Mouse (Mus musculus) left cerebral cortex, postnatal 14 days (tissue): ENCODE data around the gene Psmb10. TPM values are rescaled to one million over a fixed set of nuclear protein-coding genes. Genes with fewer than 3 reads are reported as not detected.
"Not testable (repeated sequence)": the region's sequence is repeated elsewhere in the genome, so short reads cannot be mapped to it uniquely, and the experiment has no call there.

Experiments used
- DNase-seq, 2 experiments: peaks; one replicate each; pipeline ENCODE4 v3.0.0; 2021 to 2022; ENCODE audit warnings: low spot score in 2 of 2, mixed read lengths in 1 of 2
- intact Hi-C: fragments of 180-260 bp; cut with DNase I; formaldehyde crosslinking; loops from one replicate; pipeline ENCODE4 v1.15.1; 2025
- long read RNA-seq, 2 experiments: library from polyadenylated mRNA; stranded (forward); transcript quantifications; one replicate each; pipeline ENCODE4 v2.0.0; 2021
- total RNA-seq, 2 experiments: library from RNA; stranded (reverse); gene quantifications; 2 replicates each; pipeline ENCODE4 v1.2.3; 2021

The Psmb10 gene
- 10 to 100 TPM; 80.7 TPM for total RNA-seq
- long read RNA-seq, experiment 1, transcript Psmb10-201 (8 exons, 1,311 nt): major isoform, 18 of 37 reads
- long read RNA-seq, experiment 1, partial matches to known transcripts: 13 of 37 reads
- long read RNA-seq, experiment 1, other reads (novel, unspliced or antisense): 0 of 37 reads
- long read RNA-seq, experiment 2, transcript Psmb10-201 (8 exons, 1,311 nt): major isoform, 11 of 35 reads
- long read RNA-seq, experiment 2, partial matches to known transcripts: 18 of 35 reads
- long read RNA-seq, experiment 2, other reads (novel, unspliced or antisense): 3 of 35 reads

- no peak for DNase-seq
Observed at GRCm38 (mm10) chr8:105938306-105938669, at the start of gene Psmb10. Gene Psmb10, minus strand, starts transcription at chr8:105938444.

GRCm38 (mm10) chr8:105983406-105983805 is 45.2 kb upstream of the Psmb10 start:
- DNase-seq, intact Hi-C loops: not testable (repeated sequence)

More at GRCm38 (mm10) chr8:105938306-105938669, at the start of gene Psmb10:
- intact Hi-C loops: loop anchor here (5.0 kb wide), 1 partner anchor 74 kb away; the partner anchor contains the start of gene Ddx28

GRCm38 (mm10) chr8:105981146-105981545 is 42.9 kb upstream of the Psmb10 start:
- intact Hi-C loops: no loop called here
- no peak for DNase-seq

GRCm38 (mm10) chr8:105979325-105979724 is 41.1 kb upstream of the Psmb10 start, which contains the start of gene Dpep3:
Gene Dpep3, minus strand, starts transcription at chr8:105979429.
- no peak for DNase-seq

GRCm38 (mm10) chr8:105975363-105975762 is 37.1 kb upstream of the Psmb10 start:
- DNase-seq: no peak

More at GRCm38 (mm10) chr8:105979325-105979724, 41.1 kb upstream of the Psmb10 start, which contains the start of gene Dpep3:
- intact Hi-C loops: no loop called here

GRCm38 (mm10) chr8:105971019-105971720 is 32.9 kb upstream of the Psmb10 start:
- intact Hi-C loops: no loop called here
- DNase-seq: no peak

More at GRCm38 (mm10) chr8:105975363-105975762, 37.1 kb upstream of the Psmb10 start:
- intact Hi-C loops: no loop called here

- intact Hi-C loops: no loop called here
- DNase-seq: no peak
Observed at GRCm38 (mm10) chr8:105969367-105969766, 31.1 kb upstream of the Psmb10 start.

- DNase-seq: no peak
- intact Hi-C loops: no loop called here
Observed at GRCm38 (mm10) chr8:105966692-105967311, 28.6 kb upstream of the Psmb10 start.

GRCm38 (mm10) chr8:105965905-105966341 is 27.7 kb upstream of the Psmb10 start, which contains the start of gene Slc12a4:
Gene Slc12a4, minus strand, starts transcription at chr8:105966097.
- DNase-seq: peak in 1 of 2 experiments; percentile 27
- intact Hi-C loops: no loop called here

- intact Hi-C loops: no loop called here
Observed at GRCm38 (mm10) chr8:105965266-105965904, 27.1 kb upstream of the Psmb10 start.

GRCm38 (mm10) chr8:105964506-105965265 is 26.4 kb upstream of the Psmb10 start:
- intact Hi-C loops: no loop called here
- DNase-seq: no peak

More at GRCm38 (mm10) chr8:105965266-105965904, 27.1 kb upstream of the Psmb10 start:
- DNase-seq: no peak

GRCm38 (mm10) chr8:105961536-105961935 is 23.3 kb upstream of the Psmb10 start:
- DNase-seq: no peak
- intact Hi-C loops: no loop called here

- intact Hi-C loops: no loop called here
- no peak for DNase-seq
Observed at GRCm38 (mm10) chr8:105961101-105961500, 22.9 kb upstream of the Psmb10 start.

GRCm38 (mm10) chr8:105959350-105959749 is 21.1 kb upstream of the Psmb10 start:
- intact Hi-C loops: no loop called here
- DNase-seq: no peak

- intact Hi-C loops: no loop called here
- DNase-seq: no peak
Observed at GRCm38 (mm10) chr8:105957813-105958212, 19.6 kb upstream of the Psmb10 start.

- intact Hi-C loops: no loop called here
- DNase-seq: no peak
Observed at GRCm38 (mm10) chr8:105956556-105956955, 18.3 kb upstream of the Psmb10 start.

- peak; percentile 50 to 57 for DNase-seq
- intact Hi-C loops: no loop called here
Observed at GRCm38 (mm10) chr8:105951057-105951659, 12.9 kb upstream of the Psmb10 start.

GRCm38 (mm10) chr8:105949350-105949749 is 11.1 kb upstream of the Psmb10 start:
- intact Hi-C loops: no loop called here
- peak; percentile 73 to 80 for DNase-seq
